Mouse (Mus musculus): ENCODE data around the gene Col18a1. TPM values are rescaled to one million over a fixed set of nuclear protein-coding genes. Genes with fewer than 3 reads are reported as not detected.

The Col18a1 gene
- total RNA-seq, 2 experiments from 2014 or later: 3.2 to 4.8 TPM

- no peak overlapping the region for H3K27ac ChIP-seq
- no peak for TF ChIP-seq CTCF (conservative IDR thresholded peaks at IDR 0.05)
- no peak for DNase-seq (ENCODE audit: low spot score in 2 of 2)
- H3K4me3 ChIP-seq: no peak overlapping the region
Measured at GRCm38 (mm10) chr10:77104327-77104726, 62.0 kb downstream of the Col18a1 start.

GRCm38 (mm10) chr10:77103689-77104088 is 62.7 kb downstream of the Col18a1 start:
- H3K27ac ChIP-seq: no peak overlapping the region
- no peak overlapping the region for H3K4me3 ChIP-seq
- no peak for TF ChIP-seq CTCF (conservative IDR thresholded peaks at IDR 0.05)
- no peak for DNase-seq (ENCODE audit: low spot score in 2 of 2)

DNA sequence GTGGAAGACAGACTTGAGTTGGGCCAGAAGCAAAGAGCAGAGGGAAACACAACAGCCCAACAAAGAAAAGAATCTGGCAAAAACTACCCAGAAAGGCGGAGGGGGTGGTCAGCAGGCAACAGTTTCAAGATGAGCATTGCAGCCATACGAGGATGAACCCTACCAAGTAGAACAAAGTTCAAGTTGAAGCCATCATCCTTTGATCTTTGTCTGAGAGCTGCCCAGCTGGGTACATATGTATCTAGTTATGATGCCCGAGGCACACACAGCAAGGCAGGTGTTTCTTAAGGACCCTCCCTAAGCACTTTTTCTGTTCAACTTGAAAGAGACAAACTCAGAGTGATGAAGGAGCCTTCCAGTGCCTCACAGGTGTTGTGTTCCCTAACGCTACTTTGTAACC is 66.6 kb downstream of the Col18a1 start:
- no peak overlapping the region for H3K27ac ChIP-seq
- TF ChIP-seq CTCF (conservative IDR thresholded peaks at IDR 0.05): no peak
- H3K4me3 ChIP-seq: no peak overlapping the region
- no peak for DNase-seq (ENCODE audit: low spot score in 2 of 2)

GRCm38 (mm10) chr10:77098619-77099018 is 67.7 kb downstream of the Col18a1 start:
- no peak for DNase-seq (ENCODE audit: low spot score in 2 of 2)

GRCm38 (mm10) chr10:77097890-77098200 is 68.5 kb downstream of the Col18a1 start:
- Histone ChIP-seq H3K27ac (no peak overlapping the region), H3K4me3 (no peak overlapping the region)
- no peak for TF ChIP-seq CTCF (conservative IDR thresholded peaks at IDR 0.05)
- DNase-seq (ENCODE audit: low spot score in 2 of 2): no peak

More at GRCm38 (mm10) chr10:77098619-77099018, 67.7 kb downstream of the Col18a1 start:
- no peak overlapping the region for H3K27ac ChIP-seq
- TF ChIP-seq CTCF (conservative IDR thresholded peaks at IDR 0.05): no peak
- no peak overlapping the region for H3K4me3 ChIP-seq

DNA sequence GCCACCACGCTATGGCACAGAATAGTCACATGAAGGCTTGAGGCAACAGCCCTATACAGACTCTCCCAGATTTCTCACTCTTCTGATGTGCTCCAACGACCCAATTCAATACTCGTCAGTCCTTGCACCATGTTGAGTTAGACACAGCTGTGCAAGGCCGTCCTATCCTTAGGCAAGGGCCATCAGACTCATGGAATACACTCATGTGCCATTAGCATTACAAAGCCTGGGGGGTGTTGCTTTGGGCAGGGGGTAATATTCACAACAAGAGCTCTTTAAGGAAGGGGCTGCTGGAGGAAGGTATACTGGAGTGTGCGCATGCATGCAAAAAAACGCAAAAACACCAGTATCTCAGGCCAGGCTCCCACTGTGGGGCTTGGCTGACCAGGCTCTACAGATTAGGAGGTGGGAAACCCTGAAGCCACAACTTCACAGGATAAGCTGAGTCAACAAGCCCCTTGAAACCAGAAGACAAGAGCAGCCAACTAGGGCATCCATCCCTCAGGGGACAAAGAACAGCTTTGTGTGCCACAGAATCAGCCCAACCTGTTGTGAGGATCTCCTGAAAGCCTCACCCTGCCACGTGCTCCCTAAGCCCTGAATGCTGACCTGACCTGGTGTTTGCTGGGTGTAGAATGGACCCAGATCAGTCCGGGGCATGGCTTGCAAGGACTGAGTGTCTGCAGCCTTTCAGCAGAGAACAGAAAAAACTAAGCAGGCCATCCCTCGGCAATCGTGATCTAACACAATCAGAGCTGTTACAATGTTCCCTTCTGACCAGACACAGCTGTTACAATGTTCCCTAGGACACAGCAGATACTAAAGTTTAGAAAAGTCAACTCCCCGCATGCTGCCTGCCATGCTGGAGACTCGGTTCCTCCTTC is 69.1 kb downstream of the Col18a1 start:
- H3K27ac ChIP-seq: no peak overlapping the region
- no peak overlapping the region for H3K4me3 ChIP-seq
- no peak for TF ChIP-seq CTCF (conservative IDR thresholded peaks at IDR 0.05)
- no peak for DNase-seq (ENCODE audit: low spot score in 2 of 2)

DNA sequence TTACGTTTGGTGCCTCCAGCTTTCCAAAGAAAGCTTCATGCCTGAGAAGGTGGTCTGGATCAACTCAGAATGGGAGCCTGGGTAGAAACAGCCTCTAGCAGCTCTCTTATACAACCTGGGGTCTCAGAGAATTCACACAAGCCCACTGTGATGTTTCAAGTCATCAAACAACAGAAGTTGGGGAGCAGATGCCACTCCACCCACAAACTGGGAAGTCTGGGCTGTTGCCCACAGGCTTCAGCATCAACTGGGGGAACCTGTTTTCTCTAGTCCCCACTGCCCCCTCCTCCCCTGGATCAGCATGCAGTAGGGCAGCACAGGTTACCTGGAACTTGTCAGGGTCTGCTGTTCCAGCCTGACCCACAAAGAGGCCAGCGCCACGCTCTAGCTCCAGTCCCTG is 70.7 kb downstream of the Col18a1 start:
- Histone ChIP-seq H3K27ac (no peak overlapping the region), H3K4me3 (no peak overlapping the region)
- peak; percentile 20 to 53 for DNase-seq (ENCODE audit: low spot score in 2 of 2)
- TF ChIP-seq CTCF (conservative IDR thresholded peaks at IDR 0.05): no peak

DNA sequence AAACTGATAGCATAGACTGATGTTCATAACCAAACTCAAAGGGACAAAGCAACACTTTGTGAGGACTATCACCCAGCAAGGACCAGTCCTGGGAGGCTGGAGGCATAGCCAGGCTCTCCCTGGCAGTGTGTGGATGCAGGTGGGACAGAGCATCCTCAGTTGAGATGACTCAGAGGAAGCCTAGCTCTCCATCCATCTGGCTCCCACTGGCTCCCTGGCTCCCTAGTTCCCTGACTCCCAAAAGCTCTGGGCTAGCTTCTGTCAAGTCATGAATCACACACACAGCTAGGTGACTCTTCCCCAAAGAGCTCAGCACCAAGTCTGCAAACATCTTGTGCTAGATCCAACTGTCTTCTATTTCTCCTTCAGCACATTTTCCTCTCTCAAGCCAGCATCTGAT is 72.5 kb downstream of the Col18a1 start:
- Histone ChIP-seq H3K27ac (peak overlapping the region; percentile 46; the same call in 1 of the 2 replicates), H3K4me3 (no peak overlapping the region)
- no peak for TF ChIP-seq CTCF (conservative IDR thresholded peaks at IDR 0.05)
- DNase-seq (ENCODE audit: low spot score in 2 of 2): peak; percentile 20 to 61

GRCm38 (mm10) chr10:77091538-77092097 is 74.7 kb downstream of the Col18a1 start:
- no peak for TF ChIP-seq CTCF (conservative IDR thresholded peaks at IDR 0.05)
- no peak overlapping the region for H3K4me3 ChIP-seq
- H3K27ac ChIP-seq: no peak overlapping the region
- no peak for DNase-seq (ENCODE audit: low spot score in 2 of 2)

GRCm38 (mm10) chr10:77090063-77090462 is 76.3 kb downstream of the Col18a1 start:
- Histone ChIP-seq H3K27ac (no peak overlapping the region), H3K4me3 (no peak overlapping the region)
- no peak for DNase-seq (ENCODE audit: low spot score in 2 of 2)
- TF ChIP-seq CTCF (conservative IDR thresholded peaks at IDR 0.05): no peak

DNA sequence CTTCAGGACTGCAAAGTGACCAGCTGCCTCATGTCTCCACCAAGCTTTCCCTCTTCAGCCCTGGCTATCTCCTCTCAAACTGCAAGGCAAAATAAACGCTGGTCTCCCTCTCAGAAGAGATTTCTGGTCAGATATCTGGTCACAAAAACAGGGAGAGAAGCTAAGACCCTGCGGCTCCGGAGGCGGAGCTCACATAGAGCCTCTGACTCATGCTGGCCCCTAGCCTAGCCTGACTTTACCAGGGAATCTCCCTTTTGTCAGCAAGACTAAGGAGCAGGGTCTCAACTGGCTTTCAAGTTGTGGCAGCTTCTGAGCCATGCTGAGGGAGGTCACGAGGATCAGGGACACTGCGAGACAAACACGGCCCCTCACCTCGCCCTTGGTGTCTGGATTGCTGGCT is 77.0 kb downstream of the Col18a1 start:
- no peak overlapping the region for H3K27ac ChIP-seq
- no peak overlapping the region for H3K4me3 ChIP-seq
- no peak for TF ChIP-seq CTCF (conservative IDR thresholded peaks at IDR 0.05)
- no peak for DNase-seq (ENCODE audit: low spot score in 2 of 2)

DNA sequence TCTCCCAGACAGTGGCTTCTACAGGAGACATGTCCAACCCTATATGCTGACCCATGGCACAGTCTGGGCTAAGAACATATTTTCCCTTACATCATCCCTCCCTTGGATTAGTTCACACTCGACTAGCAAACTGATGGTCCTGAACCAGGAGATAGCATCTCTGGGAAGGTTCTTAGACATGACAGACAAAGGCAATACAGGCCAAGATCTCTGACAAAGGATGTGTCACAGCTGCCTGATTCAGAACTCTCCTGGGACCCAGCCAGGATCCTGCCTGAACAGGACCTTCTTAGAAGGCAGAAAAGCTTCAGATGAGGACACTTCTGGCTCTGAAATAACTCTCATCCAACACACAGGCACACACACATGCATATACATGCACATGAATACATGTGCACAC is 81.8 kb downstream of the Col18a1 start:
- Histone ChIP-seq H3K27ac (no peak overlapping the region), H3K4me3 (no peak overlapping the region)
- TF ChIP-seq CTCF (conservative IDR thresholded peaks at IDR 0.05): no peak
- no peak for DNase-seq (ENCODE audit: low spot score in 2 of 2)

- Histone ChIP-seq H3K4me3 (no peak overlapping the region), H3K27ac (no peak overlapping the region)
- DNase-seq (ENCODE audit: low spot score in 2 of 2): no peak
- TF ChIP-seq CTCF (conservative IDR thresholded peaks at IDR 0.05): no peak
Measured at GRCm38 (mm10) chr10:77082921-77083320, 83.4 kb downstream of the Col18a1 start.

DNA sequence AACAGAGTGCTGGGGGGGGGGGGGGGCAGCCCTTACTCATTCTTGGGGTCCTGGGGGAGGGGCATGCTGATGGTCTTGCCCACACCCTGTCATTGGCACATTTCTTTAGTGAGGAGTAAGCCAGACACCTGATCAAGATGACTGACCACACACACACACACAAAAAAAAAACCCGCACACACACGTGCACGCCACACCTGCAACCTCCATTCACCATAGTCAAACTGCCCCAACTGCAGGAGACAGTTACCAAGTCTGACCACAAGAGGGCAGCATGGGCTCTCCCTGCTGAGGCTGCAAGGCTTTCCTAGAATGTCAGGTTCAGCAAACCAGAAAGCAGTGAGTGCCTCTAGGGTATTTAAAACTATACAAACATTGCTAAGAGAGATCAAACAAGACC is 83.9 kb downstream of the Col18a1 start:
- peak; percentile 62 to 87 for DNase-seq (ENCODE audit: low spot score in 2 of 2)
- no peak overlapping the region for H3K4me3 ChIP-seq
- peak; percentile 94 for TF ChIP-seq CTCF (conservative IDR thresholded peaks at IDR 0.05)
- H3K27ac ChIP-seq: no peak overlapping the region
